Mouse (Mus musculus) liver, postnatal 0 days (tissue): Measurements from ENCODE around the gene Evi5l.

Source experiments
- CTCF ChIP-seq: sonication (generic); IDR thresholded peaks from 2 replicates; pipeline ENCODE4 v1.5.1; 2016; ENCODE audit warnings: antibody characterized with exemption, low read depth
- EP300 ChIP-seq: IDR thresholded peaks from 2 replicates; pipeline ENCODE4 v1.6.1; 2016; ENCODE audit warnings: antibody characterized with exemption, low read depth, mild to moderate bottlenecking

DNA sequence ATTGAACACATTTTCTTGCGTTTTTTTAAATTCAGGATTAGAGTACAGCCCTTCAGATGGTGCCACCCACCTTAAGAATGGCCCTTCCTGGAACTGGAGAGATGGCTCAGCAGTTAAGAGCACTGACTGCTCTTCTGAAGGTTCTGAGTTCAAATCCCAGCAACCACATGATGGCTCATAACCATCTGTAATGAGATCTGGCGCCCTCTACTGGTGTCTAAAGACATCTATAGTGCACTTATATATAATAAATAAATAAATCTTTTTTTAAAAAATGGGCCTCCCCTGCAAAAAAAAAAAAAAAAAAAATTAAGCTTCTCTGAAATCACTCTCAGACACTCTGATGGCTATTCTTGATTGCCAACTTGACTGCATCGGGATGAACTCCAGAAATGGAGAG, 24.6 kb upstream of the Evi5l start:
- TF ChIP-seq CTCF (peak; percentile 12; the same call in 1 of the 2 replicates), EP300 (no peak)
